Mouse (Mus musculus) layer of hippocampus, adult 11-12 months (tissue): Measurements from ENCODE around the gene Dus2.

Experiments used
- DNase-seq: peaks from one replicate; pipeline ENCODE4 v3.0.0; 2022; ENCODE audit warnings: low spot score

Dus2 gene

GRCm38 (mm10) chr8:106046872-106047559 lies 55.9 kb downstream of the Dus2 start:
- DNase-seq = no peak

DNA sequence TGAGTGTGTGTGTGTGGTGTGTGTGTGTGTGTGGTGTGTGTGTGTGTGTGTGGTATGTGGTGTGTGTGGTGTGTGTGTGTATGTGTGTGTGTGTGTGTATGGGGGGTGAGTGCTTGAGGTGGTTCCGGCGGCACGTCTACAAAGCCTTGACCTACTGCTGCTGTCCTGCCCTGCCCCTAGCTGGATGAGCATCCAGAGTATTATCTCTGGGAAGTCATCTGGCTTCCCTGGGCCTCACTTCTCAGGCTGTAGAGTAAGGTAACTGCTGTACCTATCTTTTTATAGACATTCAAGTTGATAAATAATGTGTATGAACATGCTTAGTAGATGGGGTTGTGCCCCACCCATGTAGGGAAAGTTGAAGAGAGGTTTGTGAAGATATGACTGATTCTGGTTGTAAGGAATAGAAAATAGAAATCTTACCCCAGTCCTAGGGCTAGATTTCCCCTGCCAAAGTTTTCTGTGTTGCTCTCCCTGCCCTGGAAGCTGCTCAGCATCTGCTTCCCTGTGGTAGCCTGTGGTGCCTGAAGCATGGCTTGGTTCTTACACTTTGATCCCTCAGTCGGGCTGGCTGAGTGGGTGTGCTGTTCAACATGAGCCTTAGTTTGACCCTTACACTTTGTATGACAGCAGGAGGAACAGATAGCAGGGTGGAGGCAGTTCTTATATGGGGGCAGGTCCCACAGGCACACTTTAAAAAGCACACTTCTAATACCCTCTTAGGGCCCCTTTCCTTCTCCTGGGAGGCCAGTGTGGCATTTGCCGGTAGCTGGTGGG lies 56.9 kb downstream of the Dus2 start:
- no peak for DNase-seq

DNA sequence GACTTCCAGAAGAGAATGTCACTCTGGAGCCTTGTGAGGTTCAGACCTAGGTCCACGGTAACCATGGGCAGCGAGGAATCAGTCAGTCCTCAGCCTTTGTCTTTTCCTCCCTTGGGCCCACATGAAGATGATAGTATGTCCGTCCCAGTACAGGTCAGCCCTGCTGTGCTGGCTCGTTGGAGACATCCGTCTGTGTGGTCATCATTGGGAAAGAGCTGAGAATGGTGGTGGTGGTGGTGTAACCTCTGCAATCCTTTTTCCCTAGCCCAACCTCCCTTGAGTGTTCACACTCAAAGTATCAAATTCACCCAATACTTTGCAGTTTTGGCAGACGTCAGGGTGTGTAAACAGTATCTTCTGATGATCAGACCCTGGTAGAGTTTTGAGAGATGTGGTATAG lies 58.7 kb downstream of the Dus2 start:
- DNase-seq = no peak

- DNase-seq = no peak
These were observed 59.9 kb downstream of the Dus2 start for GRCm38 (mm10) chr8:106051068-106051467.

- peak; percentile 34 for DNase-seq
These were observed 61.5 kb downstream of the Dus2 start for GRCm38 (mm10) chr8:106052510-106053089.

- DNase-seq = no peak
These were observed 63.2 kb downstream of the Dus2 start for GRCm38 (mm10) chr8:106054190-106054811.

DNA sequence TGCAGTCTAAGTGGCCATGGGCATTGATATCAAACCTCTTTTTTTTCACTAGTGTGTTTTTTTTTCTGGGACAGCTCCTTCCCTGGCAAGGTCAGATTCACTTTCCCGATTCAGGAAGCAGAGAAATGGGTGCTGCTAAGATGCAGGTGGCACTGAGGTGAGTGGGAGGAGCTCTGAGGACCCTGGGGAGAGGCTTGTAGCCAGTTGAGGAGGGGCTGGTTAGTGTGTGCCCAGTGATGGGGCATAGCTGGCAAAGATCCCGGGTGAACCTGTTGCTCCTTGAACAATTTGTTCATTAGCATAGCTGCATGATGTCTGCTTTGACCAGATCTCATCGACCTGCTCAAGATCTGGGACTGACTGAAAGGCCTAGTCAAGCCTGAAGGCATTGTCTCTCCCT lies 63.9 kb downstream of the Dus2 start:
- no peak for DNase-seq

DNA sequence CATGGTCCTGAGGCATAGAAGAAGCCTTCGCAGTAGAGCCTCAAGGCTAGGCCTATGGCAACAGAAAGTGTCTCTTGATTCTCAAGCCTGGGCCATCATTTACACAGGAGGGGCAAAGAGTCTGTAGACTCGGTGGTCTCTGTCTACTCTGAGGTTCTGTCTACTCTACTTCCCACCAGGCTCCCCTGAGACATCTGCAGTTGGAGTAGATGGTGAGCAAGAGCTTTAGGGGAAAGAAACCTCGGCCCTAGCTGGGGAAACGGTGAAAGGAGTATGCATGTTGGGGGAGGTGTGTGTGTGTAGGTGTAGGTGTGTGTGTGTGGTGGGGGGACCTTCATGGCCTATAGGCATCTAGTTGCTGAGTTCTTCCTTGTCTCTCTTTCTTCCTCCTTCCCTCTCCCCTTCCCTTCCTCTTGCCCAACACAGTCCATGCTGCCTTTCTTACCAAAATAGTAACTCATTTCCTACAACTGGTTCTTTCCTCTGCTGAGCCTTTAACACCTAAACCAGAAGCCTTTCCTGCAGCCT lies 65.4 kb downstream of the Dus2 start:
- no peak for DNase-seq

- DNase-seq = peak; percentile 96
These were observed 67.8 kb downstream of the Dus2 start, which contains the start of gene Nfatc3 for GRCm38 (mm10) chr8:106058731-106059612. Gene Nfatc3 (plus strand): TSS chr8:106058840.

- DNase-seq = no peak
These were observed 68.7 kb downstream of the Dus2 start for GRCm38 (mm10) chr8:106059613-106060371.

DNA sequence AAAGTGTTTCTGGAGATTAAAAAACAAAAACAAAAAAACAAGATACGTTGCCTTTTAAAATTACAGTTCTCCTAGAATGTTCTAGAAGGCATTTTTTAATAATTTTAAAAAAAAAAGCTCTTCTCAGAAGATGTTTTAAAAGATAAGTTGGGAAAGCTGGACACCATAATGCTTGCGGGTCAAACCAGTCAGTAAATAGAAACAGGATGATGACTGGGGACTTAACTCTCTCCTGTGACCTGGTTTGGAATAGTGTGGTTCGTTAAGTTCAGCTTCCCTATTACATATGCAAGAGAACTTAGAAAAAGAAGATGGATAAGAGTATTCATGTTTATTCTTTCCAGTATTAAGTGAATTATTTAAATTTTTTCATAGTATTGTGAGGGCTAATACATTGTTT lies 69.4 kb downstream of the Dus2 start:
- DNase-seq = no peak

DNA sequence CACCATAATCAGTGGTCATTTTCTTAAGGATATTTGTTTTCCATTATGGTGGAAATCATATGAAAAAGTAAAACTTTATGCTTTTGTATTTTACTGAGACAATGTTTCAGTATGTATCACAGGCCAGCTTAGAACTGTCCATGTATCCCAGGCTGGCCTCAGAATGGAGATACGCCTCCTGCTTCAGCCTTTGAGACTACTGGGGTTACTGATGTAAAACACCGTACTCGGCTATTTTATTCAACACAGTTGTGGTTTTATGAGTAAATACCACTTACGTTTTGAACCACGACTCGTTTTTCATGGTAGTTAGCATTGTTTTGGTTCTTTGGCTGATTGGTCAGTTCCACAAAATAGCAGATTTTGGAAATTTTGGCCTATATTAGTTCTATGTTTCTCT lies 70.5 kb downstream of the Dus2 start:
- no peak for DNase-seq

GRCm38 (mm10) chr8:106063046-106063445 lies 71.9 kb downstream of the Dus2 start:
- no peak for DNase-seq

DNA sequence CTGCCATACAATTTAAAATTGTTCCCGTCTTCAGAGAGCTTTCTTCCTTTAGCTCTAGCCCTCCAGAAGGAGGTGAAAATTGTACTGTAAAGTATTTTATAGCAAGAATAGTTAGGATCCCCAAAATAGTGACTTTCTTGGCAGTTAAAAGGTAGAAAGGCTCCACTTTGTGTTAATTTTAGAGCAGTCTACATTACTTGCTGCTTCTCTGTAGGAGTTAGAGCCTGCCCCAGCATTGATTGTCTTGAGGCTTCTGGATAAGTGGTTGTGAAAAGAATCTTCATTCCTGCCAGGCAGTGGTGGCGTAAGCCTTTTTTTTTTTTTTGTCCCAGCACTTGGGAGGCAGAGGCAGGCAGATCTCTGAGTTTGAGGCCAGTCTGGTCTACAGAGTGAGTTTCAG lies 75.6 kb downstream of the Dus2 start:
- DNase-seq = no peak

DNA sequence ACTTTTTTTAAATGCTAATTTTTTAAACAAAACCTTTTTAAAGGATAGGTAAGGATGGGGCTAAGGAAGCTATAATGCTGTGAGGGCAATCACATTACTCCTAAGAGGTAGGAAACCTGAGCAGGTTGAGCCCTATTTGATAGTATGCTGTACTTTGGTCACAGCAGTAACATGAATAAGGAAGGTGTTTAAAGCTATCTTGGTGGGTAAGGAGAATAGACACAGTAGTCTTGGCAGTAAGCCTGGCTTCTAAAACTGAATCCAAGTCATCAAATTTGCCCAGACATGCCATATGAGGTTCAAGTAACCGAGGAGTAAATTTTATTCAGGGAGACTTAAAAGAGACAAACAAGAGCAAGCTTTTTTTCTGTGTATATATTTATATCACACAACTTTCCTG lies 78.4 kb downstream of the Dus2 start:
- no peak for DNase-seq

DNA sequence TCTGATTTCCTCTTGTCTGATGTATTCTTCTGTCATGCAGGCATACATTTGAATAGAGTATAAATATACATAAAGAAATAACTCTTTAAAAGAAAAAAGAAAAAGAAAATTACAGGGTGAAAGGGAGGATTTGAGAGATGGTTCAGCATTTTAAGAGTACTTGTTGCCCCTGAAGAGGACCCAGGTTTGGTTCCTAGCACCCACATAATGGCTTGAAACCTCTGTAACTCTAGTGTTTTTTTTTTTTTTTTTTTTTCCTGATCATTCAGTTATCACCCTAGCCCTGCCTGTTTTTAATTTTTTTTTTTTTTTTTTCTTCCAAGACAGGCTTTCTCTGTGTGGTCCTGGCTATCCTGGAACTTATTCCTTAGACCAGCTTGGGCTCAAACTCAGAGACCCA lies 81.0 kb downstream of the Dus2 start:
- no peak for DNase-seq

GRCm38 (mm10) chr8:106074236-106074635 lies 83.1 kb downstream of the Dus2 start:
- no peak for DNase-seq

- DNase-seq = no peak
These were observed 83.5 kb downstream of the Dus2 start for GRCm38 (mm10) chr8:106074659-106075058.

GRCm38 (mm10) chr8:106075161-106075862 lies 84.2 kb downstream of the Dus2 start:
- DNase-seq = peak; percentile 69

- no peak for DNase-seq
These were observed 84.7 kb downstream of the Dus2 start for GRCm38 (mm10) chr8:106075863-106076174.
